Mouse (Mus musculus): Measurements from ENCODE around the gene 4933411K16Rik. TPM values are rescaled to one million over a fixed set of nuclear protein-coding genes. Genes with fewer than 3 reads are reported as not detected.

Gene 4933411K16Rik
- 0.51 TPM in 1 of 2 replicates, not detected in the other for polyA plus RNA-seq (2011; ENCODE audit: insufficient read length, low read depth, missing spikeins)

- TF ChIP-seq POLR2A (IDR thresholded peaks at IDR 0.05; ENCODE audit: low read depth, low read length): no peak
- TF ChIP-seq CTCF (IDR thresholded peaks at IDR 0.05; ENCODE audit: borderline replicate concordance, insufficient read depth, low read length): no peak
- Histone ChIP-seq H3K4me3 (ENCODE audit: insufficient read depth, low read length) (no peak within 1 kb of the TSS), H3K4me1 (ENCODE audit: control insufficient read depth, insufficient read depth, low read length) (no peaks in the 10 kb centered on the region), H3K27ac (ENCODE audit: insufficient read depth, low read length) (no peak within 1 kb of the TSS)
Measured at GRCm38 (mm10) chr19:42051948-42052347, at the start of gene 4933411K16Rik. Gene 4933411K16Rik, plus strand, starts transcription at chr19:42052248.

GRCm38 (mm10) chr19:42004258-42004657, 47.8 kb upstream of the 4933411K16Rik start:
- no peak overlapping the region for H3K27ac ChIP-seq (ENCODE audit: insufficient read depth, low read length)
- TF ChIP-seq CTCF (IDR thresholded peaks at IDR 0.05; ENCODE audit: borderline replicate concordance, insufficient read depth, low read length) (no peak), POLR2A (IDR thresholded peaks at IDR 0.05; ENCODE audit: low read depth, low read length) (no peak)
- H3K4me1 ChIP-seq (ENCODE audit: control insufficient read depth, insufficient read depth, low read length): peaks cover 30% of the 10 kb centered on the region
- H3K4me3 ChIP-seq (ENCODE audit: insufficient read depth, low read length): no peak overlapping the region

GRCm38 (mm10) chr19:42005616-42006015, 46.4 kb upstream of the 4933411K16Rik start:
- TF ChIP-seq POLR2A (IDR thresholded peaks at IDR 0.05; ENCODE audit: low read depth, low read length): no peak
- no peak for TF ChIP-seq CTCF (IDR thresholded peaks at IDR 0.05; ENCODE audit: borderline replicate concordance, insufficient read depth, low read length)
- H3K4me1 ChIP-seq (ENCODE audit: control insufficient read depth, insufficient read depth, low read length): peaks cover 36% of the 10 kb centered on the region

GRCm38 (mm10) chr19:42006568-42006967, 45.5 kb upstream of the 4933411K16Rik start:
- no peak for TF ChIP-seq CTCF (IDR thresholded peaks at IDR 0.05; ENCODE audit: borderline replicate concordance, insufficient read depth, low read length)
- no peak for TF ChIP-seq POLR2A (IDR thresholded peaks at IDR 0.05; ENCODE audit: low read depth, low read length)
- no peak overlapping the region for H3K4me3 ChIP-seq (ENCODE audit: insufficient read depth, low read length)

More at GRCm38 (mm10) chr19:42005616-42006015, 46.4 kb upstream of the 4933411K16Rik start:
- 0 out of 2 replicates have a peak overlapping the region, but pooled peaks have one; percentile 36 for H3K27ac ChIP-seq (ENCODE audit: insufficient read depth, low read length)
- H3K4me3 ChIP-seq (ENCODE audit: insufficient read depth, low read length): no peak overlapping the region

GRCm38 (mm10) chr19:42008586-42008985, 43.5 kb upstream of the 4933411K16Rik start:
- Histone ChIP-seq H3K4me1 (ENCODE audit: control insufficient read depth, insufficient read depth, low read length) (peaks cover 36% of the 10 kb centered on the region), H3K4me3 (ENCODE audit: insufficient read depth, low read length) (no peak overlapping the region), H3K27ac (ENCODE audit: insufficient read depth, low read length) (peak overlapping the region; percentile 38)
- TF ChIP-seq POLR2A (IDR thresholded peaks at IDR 0.05; ENCODE audit: low read depth, low read length): no peak
- TF ChIP-seq CTCF (IDR thresholded peaks at IDR 0.05; ENCODE audit: borderline replicate concordance, insufficient read depth, low read length): no peak

More at GRCm38 (mm10) chr19:42006568-42006967, 45.5 kb upstream of the 4933411K16Rik start:
- no peak overlapping the region; the same call in 1 of the 2 replicates for H3K27ac ChIP-seq (ENCODE audit: insufficient read depth, low read length)
- H3K4me1 ChIP-seq (ENCODE audit: control insufficient read depth, insufficient read depth, low read length): peaks cover 36% of the 10 kb centered on the region

- Histone ChIP-seq H3K4me1 (ENCODE audit: control insufficient read depth, insufficient read depth, low read length) (peaks cover 36% of the 10 kb centered on the region), H3K27ac (ENCODE audit: insufficient read depth, low read length) (peak overlapping the region; percentile 38), H3K4me3 (ENCODE audit: insufficient read depth, low read length) (no peak overlapping the region)
Measured at GRCm38 (mm10) chr19:42009067-42009466, 43.0 kb upstream of the 4933411K16Rik start.

GRCm38 (mm10) chr19:42010436-42010835, 41.6 kb upstream of the 4933411K16Rik start:
- TF ChIP-seq POLR2A (IDR thresholded peaks at IDR 0.05; ENCODE audit: low read depth, low read length) (no peak), CTCF (IDR thresholded peaks at IDR 0.05; ENCODE audit: borderline replicate concordance, insufficient read depth, low read length) (no peak)
- Histone ChIP-seq H3K4me1 (ENCODE audit: control insufficient read depth, insufficient read depth, low read length) (peaks cover 40% of the 10 kb centered on the region), H3K27ac (ENCODE audit: insufficient read depth, low read length) (no peak overlapping the region), H3K4me3 (ENCODE audit: insufficient read depth, low read length) (no peak overlapping the region)

More at GRCm38 (mm10) chr19:42009067-42009466, 43.0 kb upstream of the 4933411K16Rik start:
- TF ChIP-seq POLR2A (IDR thresholded peaks at IDR 0.05; ENCODE audit: low read depth, low read length): no peak
- no peak for TF ChIP-seq CTCF (IDR thresholded peaks at IDR 0.05; ENCODE audit: borderline replicate concordance, insufficient read depth, low read length)

GRCm38 (mm10) chr19:42011123-42011522, 40.9 kb upstream of the 4933411K16Rik start:
- Histone ChIP-seq H3K27ac (ENCODE audit: insufficient read depth, low read length) (no peak overlapping the region), H3K4me3 (ENCODE audit: insufficient read depth, low read length) (no peak overlapping the region)
- TF ChIP-seq CTCF (IDR thresholded peaks at IDR 0.05; ENCODE audit: borderline replicate concordance, insufficient read depth, low read length) (no peak), POLR2A (IDR thresholded peaks at IDR 0.05; ENCODE audit: low read depth, low read length) (no peak)

GRCm38 (mm10) chr19:42014231-42014825, 37.7 kb upstream of the 4933411K16Rik start:
- no peak for TF ChIP-seq CTCF (IDR thresholded peaks at IDR 0.05; ENCODE audit: borderline replicate concordance, insufficient read depth, low read length)
- no peak for TF ChIP-seq POLR2A (IDR thresholded peaks at IDR 0.05; ENCODE audit: low read depth, low read length)
- Histone ChIP-seq H3K4me3 (ENCODE audit: insufficient read depth, low read length) (no peak overlapping the region), H3K4me1 (ENCODE audit: control insufficient read depth, insufficient read depth, low read length) (peaks cover 32% of the 10 kb centered on the region), H3K27ac (ENCODE audit: insufficient read depth, low read length) (peak overlapping the region; percentile 3; the same call in 1 of the 2 replicates)

More at GRCm38 (mm10) chr19:42011123-42011522, 40.9 kb upstream of the 4933411K16Rik start:
- H3K4me1 ChIP-seq (ENCODE audit: control insufficient read depth, insufficient read depth, low read length): peaks cover 40% of the 10 kb centered on the region

- H3K27ac ChIP-seq (ENCODE audit: insufficient read depth, low read length): peak overlapping the region; percentile 45
- TF ChIP-seq POLR2A (IDR thresholded peaks at IDR 0.05; ENCODE audit: low read depth, low read length): no peak
- TF ChIP-seq CTCF (IDR thresholded peaks at IDR 0.05; ENCODE audit: borderline replicate concordance, insufficient read depth, low read length): no peak
- H3K4me3 ChIP-seq (ENCODE audit: insufficient read depth, low read length): no peak overlapping the region
- H3K4me1 ChIP-seq (ENCODE audit: control insufficient read depth, insufficient read depth, low read length): peaks cover 31% of the 10 kb centered on the region
Measured at GRCm38 (mm10) chr19:42015001-42015400, 37.0 kb upstream of the 4933411K16Rik start.

Measured in embryonic fibroblast, embryonic 13.5 days (primary cell).